Mouse (Mus musculus) intestine, postnatal 0 days (tissue): ENCODE data around the gene Tcp10c. TPM values are rescaled to one million over a fixed set of nuclear protein-coding genes. Genes with fewer than 3 reads are reported as not detected.
A peak's percentile ranks its signal among the peaks of the same experiment; 100 is the strongest.
"Not testable (repeated sequence)": the region's sequence is repeated elsewhere in the genome, so short reads cannot be mapped to it uniquely, and the experiment has no call there.

Source experiments
- ATAC-seq: fragments of 200-750 bp; cut with Nextera tagmentation; 2 replicates; pipeline ENCODE4 v1.8.0; 2017; ENCODE audit warnings: mild to moderate bottlenecking, moderate TSS enrichment, moderate library complexity
- H3K27ac ChIP-seq: fragments of 300-500 bp; sonication (generic); 2 replicates; pipeline ENCODE4 v1.5.1; 2014; ENCODE audit warnings: mild to moderate bottlenecking, low read depth, low read length, moderate library complexity
- H3K27me3 ChIP-seq: fragments of 300-500 bp; sonication (generic); replicated peaks from 2 replicates; pipeline ENCODE4 v1.6.1; 2014; ENCODE audit warnings: low read length, mixed read lengths; ENCODE audit not compliant: control insufficient read depth, insufficient read depth
- H3K36me3 ChIP-seq: fragments of 300-500 bp; sonication (generic); 2 replicates; pipeline ENCODE4 v1.6.1; 2014; ENCODE audit warnings: mild to moderate bottlenecking, moderate library complexity; ENCODE audit not compliant: control insufficient read depth, insufficient read depth
- H3K4me1 ChIP-seq: fragments of 300-500 bp; sonication (generic); replicated peaks from 2 replicates; pipeline ENCODE4 v1.6.1; 2014; ENCODE audit warnings: antibody characterized with exemption, low read length, mixed read lengths; ENCODE audit not compliant: control insufficient read depth, insufficient read depth
- H3K4me2 ChIP-seq: fragments of 300-500 bp; sonication (generic); replicated peaks from 2 replicates; pipeline ENCODE4 v1.6.1; 2014; ENCODE audit warnings: low read depth, mild to moderate bottlenecking, moderate library complexity
- H3K4me3 ChIP-seq: fragments of 300-500 bp; sonication (generic); 2 replicates; pipeline ENCODE4 v1.5.1; 2014; ENCODE audit warnings: low read depth, low read length
- H3K9ac ChIP-seq: fragments of 300-500 bp; sonication (generic); 2 replicates; pipeline ENCODE4 v1.6.1; 2014; ENCODE audit warnings: mild to moderate bottlenecking, low read depth, low read length
- H3K9me3 ChIP-seq: fragments of 300-500 bp; sonication (generic); 2 replicates; pipeline ENCODE4 v1.6.1; 2016; ENCODE audit warnings: mixed run types; ENCODE audit not compliant: control insufficient read depth
- CTCF ChIP-seq: sonication (generic); IDR thresholded peaks from 2 replicates; pipeline ENCODE4 v1.5.1; 2016; ENCODE audit warnings: low read depth, mild to moderate bottlenecking, control low read depth, antibody characterized with exemption, moderate library complexity
- WGBS: fragments of 180-500 bp; shearing (Covaris S2); extraction: QIAGEN DNeasy Blood & Tissue Kit; methylation state at CpG from one replicate; pipeline ENCODE4 v1.1.7; 2014; 5-methylcytosine and 5-hydroxymethylcytosine counted together
- polyA plus RNA-seq: library from polyadenylated mRNA; unstranded; fragments of >200 nt; fragmentation: Nextera tagmentation; extraction: Ambion mirVana; gene quantifications from 2 replicates; pipeline ENCODE4 v1.2.1, GENCODE M21; 2015

The Tcp10c gene
- polyA plus RNA-seq, 1 experiment from 2014 or later = not detected

DNA sequence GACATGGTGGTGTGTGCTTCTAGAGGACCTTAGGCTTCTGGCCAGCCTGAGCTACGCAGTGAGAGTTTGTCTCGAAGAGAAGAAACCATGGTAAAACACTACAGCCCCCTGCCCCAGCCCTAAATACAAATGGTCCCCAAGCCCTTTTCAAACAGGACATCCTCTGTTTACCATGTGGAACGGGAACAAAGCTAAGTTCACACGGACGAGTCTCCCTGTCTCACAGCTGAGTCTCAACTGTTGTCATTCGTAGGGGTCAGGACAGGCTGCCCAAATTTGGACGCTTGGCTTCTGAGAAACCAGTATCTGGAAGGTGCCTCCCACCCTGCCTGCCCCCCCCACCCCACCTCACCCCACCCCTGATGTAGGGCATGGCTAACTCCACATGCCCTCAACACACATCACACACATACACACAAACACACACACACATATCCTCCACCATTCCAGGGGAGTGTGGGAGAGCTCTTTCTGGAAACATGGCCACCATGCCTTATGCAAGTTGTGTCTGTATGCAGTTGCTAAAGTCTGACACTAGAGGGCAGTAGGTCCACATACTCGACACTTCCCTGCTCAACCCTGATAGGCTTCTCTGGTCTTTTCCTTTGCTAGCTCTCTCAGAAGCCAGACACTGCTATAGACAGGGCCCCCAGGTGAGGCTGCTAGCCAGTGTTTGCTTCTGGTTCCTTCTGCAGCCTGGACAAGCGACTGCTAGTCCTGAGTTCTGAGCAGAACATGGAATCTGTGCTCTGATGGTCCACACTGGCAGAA lies 17.2 kb upstream of the Tcp10c start:
- not testable (repeated sequence) for H3K9me3 ChIP-seq, H3K4me3 ChIP-seq, H3K36me3 ChIP-seq, H3K4me1 ChIP-seq, H3K27me3 ChIP-seq, H3K4me2 ChIP-seq, H3K9ac ChIP-seq, H3K27ac ChIP-seq
- TF ChIP-seq CTCF = peak; percentile 71
- WGBS = 64% methylated on average over 9 of the region's 9 CpGs
- ATAC-seq = peak; percentile 57

GRCm38 (mm10) chr17:13337931-13338330 lies 16.4 kb upstream of the Tcp10c start:
- 50% methylated on average over 1 of the region's 1 CpGs for WGBS
- not testable (repeated sequence) for H3K9me3 ChIP-seq, ATAC-seq

DNA sequence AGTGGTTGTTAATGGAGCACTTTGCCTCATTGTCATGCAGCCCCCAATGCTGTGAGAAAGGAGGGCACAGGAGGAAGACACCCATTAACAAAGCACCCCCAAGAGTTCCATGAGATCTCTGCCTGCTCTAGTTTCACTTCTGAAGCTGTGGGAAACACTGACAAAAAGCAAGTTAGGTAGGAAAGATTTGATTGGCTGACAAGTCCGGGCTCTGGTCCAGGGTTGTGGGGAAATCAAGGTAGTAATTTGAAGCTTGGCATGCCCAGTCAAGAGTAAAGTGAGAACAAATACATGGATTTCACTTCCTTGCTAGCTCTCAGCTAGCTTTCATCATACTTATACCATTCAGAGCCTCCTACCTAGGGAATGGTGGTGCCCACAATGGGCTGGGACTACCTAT lies 14.3 kb upstream of the Tcp10c start:
- not testable (repeated sequence) for H3K4me2 ChIP-seq, H3K9ac ChIP-seq, H3K27me3 ChIP-seq, H3K27ac ChIP-seq, H3K4me1 ChIP-seq, H3K4me3 ChIP-seq, ATAC-seq, H3K9me3 ChIP-seq, H3K36me3 ChIP-seq
- 80% methylated on average over 1 of the region's 1 CpGs for WGBS

More at GRCm38 (mm10) chr17:13337931-13338330, 16.4 kb upstream of the Tcp10c start:
- H3K9ac ChIP-seq, H3K36me3 ChIP-seq, H3K4me1 ChIP-seq, H3K27ac ChIP-seq, H3K4me2 ChIP-seq, H3K4me3 ChIP-seq, H3K27me3 ChIP-seq: not testable (repeated sequence)

- H3K27me3 ChIP-seq, H3K9ac ChIP-seq, H3K4me1 ChIP-seq, ATAC-seq, H3K9me3 ChIP-seq, H3K27ac ChIP-seq, H3K4me3 ChIP-seq, H3K4me2 ChIP-seq, H3K36me3 ChIP-seq: not testable (repeated sequence)
- WGBS = no CpG with 5 or more reads among the region's 4 CpGs
Measured at GRCm38 (mm10) chr17:13345923-13346322, 8.4 kb upstream of the Tcp10c start.

DNA sequence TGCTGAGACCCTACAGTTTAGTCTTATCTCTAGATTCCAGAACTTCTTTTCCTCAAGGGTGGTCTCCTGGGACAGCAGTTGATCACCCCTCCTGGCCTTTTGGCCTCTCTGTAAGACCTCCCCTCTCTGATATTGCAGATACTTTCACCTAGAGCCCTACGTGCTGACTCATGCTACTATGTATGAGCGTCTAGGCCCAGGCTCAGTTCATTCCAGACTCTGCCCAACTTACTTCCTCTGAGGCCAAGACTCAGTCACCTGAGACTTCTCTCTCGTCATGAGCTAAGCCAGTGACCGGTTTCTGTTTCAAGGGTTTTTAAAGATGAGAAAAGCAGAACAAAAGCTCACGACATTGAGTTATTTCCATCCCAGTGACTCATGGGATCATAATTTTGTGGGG lies 4.8 kb upstream of the Tcp10c start:
- H3K27ac ChIP-seq, H3K9ac ChIP-seq, H3K36me3 ChIP-seq, ATAC-seq, H3K27me3 ChIP-seq, H3K9me3 ChIP-seq, H3K4me3 ChIP-seq, H3K4me1 ChIP-seq, H3K4me2 ChIP-seq: not testable (repeated sequence)
- WGBS = 93% methylated on average over 4 of the region's 5 CpGs

DNA sequence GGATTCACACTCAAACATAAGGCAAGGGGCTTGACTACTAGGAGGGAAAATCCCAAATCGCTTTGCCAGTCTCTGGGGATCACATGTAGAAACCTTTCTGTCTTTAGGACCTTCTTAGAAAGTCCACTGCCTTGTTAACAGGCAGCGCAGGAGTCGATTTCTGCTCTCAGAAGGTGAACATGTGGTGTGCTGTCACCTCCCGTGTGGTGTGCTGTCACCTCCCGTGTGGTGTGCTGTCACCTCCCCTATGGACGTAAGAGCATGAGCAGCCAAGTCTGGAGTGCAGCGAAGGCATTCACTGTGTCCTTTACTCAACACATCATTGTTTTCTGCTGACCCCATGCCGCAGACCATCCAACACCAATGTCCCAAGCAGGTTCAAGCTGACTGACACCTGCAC lies 1.1 kb upstream of the Tcp10c start:
- not testable (repeated sequence) for H3K4me3 ChIP-seq, H3K9me3 ChIP-seq, H3K36me3 ChIP-seq, H3K27me3 ChIP-seq, ATAC-seq, H3K4me2 ChIP-seq, H3K4me1 ChIP-seq, H3K9ac ChIP-seq, H3K27ac ChIP-seq
- WGBS = 82% methylated on average over 8 of the region's 8 CpGs

- H3K4me1 ChIP-seq, H3K4me2 ChIP-seq, H3K27ac ChIP-seq, H3K27me3 ChIP-seq, H3K36me3 ChIP-seq, H3K4me3 ChIP-seq, H3K9ac ChIP-seq, H3K9me3 ChIP-seq: not testable (repeated sequence)
- WGBS = 91% methylated on average over 2 of the region's 2 CpGs
- peak; percentile 15; the same call in 1 of the 2 replicates for ATAC-seq
Measured at GRCm38 (mm10) chr17:13362489-13362888, 8.1 kb downstream of the Tcp10c start.

DNA sequence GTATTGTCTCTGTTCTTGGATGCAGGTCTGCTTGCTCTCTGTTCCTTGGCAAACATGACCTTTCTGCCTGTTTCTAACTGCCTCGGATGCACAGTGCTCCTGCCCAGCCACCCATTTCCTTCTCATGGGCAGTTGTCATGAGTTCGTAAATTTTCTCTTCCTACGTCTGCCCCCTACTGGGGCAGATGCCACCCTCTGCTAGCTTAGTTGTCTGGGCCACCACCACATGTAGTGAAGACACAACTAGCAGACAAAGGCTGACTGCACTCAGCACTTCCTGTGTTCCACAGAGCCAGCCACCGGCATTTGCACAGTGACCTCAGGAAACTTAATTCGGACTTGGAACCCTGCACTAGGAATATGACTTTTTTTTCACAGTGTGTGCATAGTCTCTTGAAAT lies 9.4 kb downstream of the Tcp10c start:
- not testable (repeated sequence) for H3K4me2 ChIP-seq, H3K36me3 ChIP-seq, H3K4me1 ChIP-seq, H3K27me3 ChIP-seq, H3K4me3 ChIP-seq, H3K9me3 ChIP-seq, H3K9ac ChIP-seq, ATAC-seq, H3K27ac ChIP-seq
- 94% methylated on average over 3 of the region's 5 CpGs for WGBS

GRCm38 (mm10) chr17:13364196-13364595 lies 9.8 kb downstream of the Tcp10c start:
- not testable (repeated sequence) for H3K36me3 ChIP-seq, ATAC-seq, H3K4me1 ChIP-seq, H3K9me3 ChIP-seq, H3K9ac ChIP-seq, H3K27ac ChIP-seq, H3K4me3 ChIP-seq, H3K27me3 ChIP-seq, H3K4me2 ChIP-seq
- 86% methylated on average over 9 of the region's 9 CpGs for WGBS
